ENCODE assay signal across 24 mouse cellular contexts in genomic region chr13:81222377-81222776, GRCm38 (mm10).
"Had no signal": no experiment of that assay in that cellular context is flagged by ENCODE, and none has a peak within 500 bp of the region (broad histone marks: within the 10 kb centered on the region; RNA-seq: fewer than 3 reads in every experiment).

No protein-coding gene starts in this region.

- H3K4me2 ChIP-seq: heart, embryonic 12.5 days; hindbrain, embryonic 12.5 days; hindbrain, embryonic 14.5 days; limb, embryonic 15.5 days; liver, embryonic 12.5 days had no signal

- H3K4me3 ChIP-seq: gastrocnemius, adult 2 months; heart, embryonic 10.5 days; heart, embryonic 12.5 days; hindbrain, embryonic 10.5 days; hindbrain, embryonic 12.5 days; limb, embryonic 15.5 days; liver, embryonic 12.5 days had no signal

- H3K27me3 ChIP-seq: heart, embryonic 12.5 days; hindbrain, embryonic 12.5 days; limb, embryonic 15.5 days; liver, embryonic 12.5 days had no signal

- ATAC-seq: forebrain, embryonic 16.5 days; hindbrain, embryonic 16.5 days; inflammation-experienced regulatory T-cells, adult 6 months; liver, embryonic 12.5 days had no signal

- H3K4me1 ChIP-seq: heart, embryonic 10.5 days; heart, embryonic 12.5 days; hindbrain, embryonic 10.5 days; hindbrain, embryonic 12.5 days; limb, embryonic 15.5 days; liver, embryonic 12.5 days had no signal

- H3K36me3 ChIP-seq: heart, embryonic 10.5 days; heart, embryonic 12.5 days; hindbrain, embryonic 12.5 days; limb, embryonic 15.5 days; liver, embryonic 12.5 days had no signal

- DNase-seq: gastrocnemius, adult 2 months; gastrocnemius, postnatal 10 days; gastrocnemius, postnatal 25 days; heart, adult 18-20 months; heart, postnatal 10 days; heart, postnatal 4 days; kidney, adult 11 months; kidney, adult 2 months; kidney, postnatal 10 days; kidney, postnatal 25 days; kidney, postnatal 4 days; layer of hippocampus, adult 9-11 months; layer of hippocampus, postnatal 36 days had no signal

- H3K9ac ChIP-seq: heart, embryonic 12.5 days; hindbrain, embryonic 12.5 days; hindbrain, embryonic 14.5 days; limb, embryonic 15.5 days; liver, embryonic 12.5 days; liver, embryonic 14.5 days had no signal

- H3K9me3 ChIP-seq: heart, embryonic 10.5 days; heart, embryonic 12.5 days; hindbrain, embryonic 10.5 days; hindbrain, embryonic 12.5 days; limb, embryonic 15.5 days; liver, embryonic 12.5 days had no signal

- H3K27ac ChIP-seq: gastrocnemius, adult 2 months; heart, embryonic 10.5 days; hindbrain, embryonic 10.5 days; hindbrain, embryonic 12.5 days; hindbrain, embryonic 14.5 days; limb, embryonic 15.5 days; liver, embryonic 12.5 days; liver, embryonic 14.5 days had no signal
